Mouse (Mus musculus) ES-Bruce4 (cell line): ENCODE measurements around the gene Pus1. TPM values are rescaled to one million over a fixed set of nuclear protein-coding genes. Genes with fewer than 3 reads are reported as not detected.

Experiments used
- H3K27ac ChIP-seq: 2 replicates; pipeline ENCODE4 v1.5.1; 2012; ENCODE audit warnings: low read length, inconsistent platforms; ENCODE audit not compliant: insufficient read depth
- H3K27me3 ChIP-seq: 2 replicates; pipeline ENCODE4 v1.6.1; 2012; ENCODE audit warnings: mild to moderate bottlenecking, low read length, inconsistent platforms; ENCODE audit not compliant: control insufficient read depth, poor library complexity, insufficient read depth, severe bottlenecking
- H3K36me3 ChIP-seq: 2 replicates; pipeline ENCODE4 v1.6.1; 2012; ENCODE audit warnings: inconsistent platforms, mild to moderate bottlenecking, low read length, moderate library complexity; ENCODE audit not compliant: control insufficient read depth, poor library complexity, insufficient read depth, severe bottlenecking
- H3K4me1 ChIP-seq: one replicate; pipeline ENCODE4 v1.8.1; 2011; ENCODE audit warnings: low read length; ENCODE audit not compliant: control insufficient read depth, insufficient read depth
- H3K4me3 ChIP-seq: 2 replicates; pipeline ENCODE4 v1.5.1; 2011; ENCODE audit warnings: low read depth, mild to moderate bottlenecking, low read length
- H3K9ac ChIP-seq: 2 replicates; pipeline ENCODE4 v1.6.1; 2012; ENCODE audit warnings: low read depth, mild to moderate bottlenecking, inconsistent platforms; ENCODE audit not compliant: poor library complexity, severe bottlenecking
- H3K9me3 ChIP-seq: replicated peaks from 2 replicates; pipeline ENCODE4 v1.6.1; 2012; ENCODE audit warnings: mild to moderate bottlenecking, low read length, inconsistent platforms; ENCODE audit not compliant: control insufficient read depth, poor library complexity, insufficient read depth, severe bottlenecking
- CTCF ChIP-seq: IDR thresholded peaks from one replicate; pipeline ENCODE4 v1.8.1; 2011; ENCODE audit warnings: low read depth, low read length
- EP300 ChIP-seq: IDR thresholded peaks from 2 replicates; pipeline ENCODE4 v1.6.1; 2011; ENCODE audit warnings: low read depth, low read length; ENCODE audit not compliant: insufficient read depth
- POLR2A ChIP-seq: IDR thresholded peaks from one replicate; pipeline ENCODE4 v1.8.1; 2011; ENCODE audit warnings: low read length; ENCODE audit not compliant: insufficient read depth
- polyA plus RNA-seq: library from polyadenylated mRNA; stranded (reverse); fragments of >200 nt; gene quantifications from 2 replicates; pipeline ENCODE4 v1.2.4, GENCODE M21; 2011; ENCODE audit warnings: low read depth; ENCODE audit not compliant: missing spikeins, insufficient read depth, insufficient read length

Pus1 gene
- polyA plus RNA-seq, 1 experiment = 32.4 TPM

GRCm38 (mm10) chr5:110788684-110789083 is 8.2 kb upstream of the Pus1 start:
- H3K36me3 ChIP-seq = peaks cover 78% of the 10 kb centered on the region
- TF ChIP-seq POLR2A (no peak), CTCF (peak; percentile 84)
- H3K9ac ChIP-seq = no peak overlapping the region

GRCm38 (mm10) chr5:110786081-110786835 is 5.8 kb upstream of the Pus1 start:
- Histone ChIP-seq H3K9ac (no peak overlapping the region), H3K9me3 (no peaks in the 10 kb centered on the region), H3K4me1 (no peaks in the 10 kb centered on the region), H3K4me3 (no peak overlapping the region), H3K36me3 (peaks cover 53% of the 10 kb centered on the region), H3K27ac (no peak overlapping the region), H3K27me3 (no peaks in the 10 kb centered on the region)
- TF ChIP-seq EP300 = no peak
- TF ChIP-seq CTCF = peak; percentile 23

More at GRCm38 (mm10) chr5:110788684-110789083, 8.2 kb upstream of the Pus1 start:
- Histone ChIP-seq H3K4me1 (no peaks in the 10 kb centered on the region), H3K4me3 (no peak overlapping the region), H3K9me3 (no peaks in the 10 kb centered on the region), H3K27me3 (no peaks in the 10 kb centered on the region), H3K27ac (no peak overlapping the region)

GRCm38 (mm10) chr5:110783150-110783549 is 2.7 kb upstream of the Pus1 start:
- Histone ChIP-seq H3K27me3 (no peaks in the 10 kb centered on the region), H3K4me3 (no peak overlapping the region), H3K9me3 (no peaks in the 10 kb centered on the region), H3K4me1 (peaks cover 3% of the 10 kb centered on the region), H3K36me3 (peaks cover 25% of the 10 kb centered on the region), H3K27ac (no peak overlapping the region), H3K9ac (no peak overlapping the region)
- TF ChIP-seq EP300 (no peak), POLR2A (no peak), CTCF (no peak)

- no peak overlapping the region for H3K27ac ChIP-seq
- H3K9ac ChIP-seq = no peak overlapping the region
- H3K9me3 ChIP-seq = no peaks in the 10 kb centered on the region
- no peaks in the 10 kb centered on the region for H3K27me3 ChIP-seq
- H3K4me3 ChIP-seq = no peak overlapping the region
- TF ChIP-seq EP300 = no peak
- TF ChIP-seq CTCF = no peak
- no peak for TF ChIP-seq POLR2A
- peaks cover 11% of the 10 kb centered on the region for H3K36me3 ChIP-seq
- H3K4me1 ChIP-seq = peaks cover 3% of the 10 kb centered on the region
These were observed 1.2 kb upstream of the Pus1 start for GRCm38 (mm10) chr5:110781529-110782238.

- no peak for TF ChIP-seq EP300
- TF ChIP-seq POLR2A = no peak
- no peak for TF ChIP-seq CTCF
- Histone ChIP-seq H3K9ac (peak overlapping the region; percentile 84; the same call in 1 of the 2 replicates), H3K27me3 (no peaks in the 10 kb centered on the region), H3K36me3 (peaks cover 6% of the 10 kb centered on the region), H3K27ac (no peak overlapping the region), H3K9me3 (no peaks in the 10 kb centered on the region), H3K4me1 (peaks cover 3% of the 10 kb centered on the region), H3K4me3 (peak overlapping the region; percentile 78)
These were observed 486 bp upstream of the Pus1 start for GRCm38 (mm10) chr5:110780761-110781528.
